Mouse (Mus musculus) embryonic fibroblast, embryonic 13.5 days (primary cell): ENCODE data around the gene Camta1.

Experiments used
- CTCF ChIP-seq: IDR thresholded peaks from 2 replicates; pipeline ENCODE4 v1.5.1; 2011; ENCODE audit warnings: mild to moderate bottlenecking, control low read depth, low read length, moderate library complexity, borderline replicate concordance; ENCODE audit not compliant: insufficient read depth
- POLR2A ChIP-seq: IDR thresholded peaks from 2 replicates; pipeline ENCODE4 v1.6.1; 2011; ENCODE audit warnings: low read depth, mild to moderate bottlenecking, control low read depth, low read length, moderate library complexity

GRCm38 (mm10) chr4:151041506-151041905 lies 820.2 kb downstream of the Camta1 start:
- TF ChIP-seq POLR2A (no peak), CTCF (no peak)
